Mouse (Mus musculus): ENCODE results near the gene Cdk14.

Cdk14 gene

DNA sequence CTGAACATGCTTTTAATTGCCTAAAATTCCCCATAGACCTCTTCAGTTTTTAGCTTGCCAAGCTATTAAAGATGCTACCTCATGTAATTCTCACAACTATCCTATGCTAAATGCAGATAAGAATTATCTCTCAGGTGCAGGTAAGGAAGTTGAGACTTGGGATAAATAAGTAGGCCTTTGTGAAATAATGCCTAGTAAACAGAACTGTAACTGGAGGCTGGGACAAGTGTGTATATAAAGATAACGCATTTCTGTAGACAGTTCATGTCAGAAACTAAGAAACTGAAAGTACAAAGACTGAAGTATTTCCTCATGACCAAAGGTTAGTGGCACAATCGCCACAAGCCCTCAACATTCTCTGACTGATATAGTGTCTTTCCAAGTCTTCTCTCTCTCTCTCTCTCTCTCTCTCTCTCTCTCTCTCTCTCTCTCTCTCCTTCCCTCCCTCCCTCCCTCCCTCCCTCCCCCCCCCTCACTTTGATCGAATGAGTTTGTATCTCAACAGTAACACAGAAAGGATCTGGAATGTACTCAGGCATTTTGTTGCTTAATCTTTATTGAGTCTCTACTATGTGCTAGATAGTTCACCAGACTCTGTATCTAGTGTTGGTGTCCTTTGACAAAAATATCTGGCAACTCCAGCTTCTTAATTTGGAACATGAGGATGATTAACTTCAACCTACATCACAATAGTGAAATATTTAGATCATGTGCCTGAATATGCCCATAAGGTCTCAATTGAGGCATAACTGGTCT is 233.9 kb downstream of the Cdk14 start:
- no peak for DNase-seq (ENCODE audit: low spot score in 2 of 2)

DNA sequence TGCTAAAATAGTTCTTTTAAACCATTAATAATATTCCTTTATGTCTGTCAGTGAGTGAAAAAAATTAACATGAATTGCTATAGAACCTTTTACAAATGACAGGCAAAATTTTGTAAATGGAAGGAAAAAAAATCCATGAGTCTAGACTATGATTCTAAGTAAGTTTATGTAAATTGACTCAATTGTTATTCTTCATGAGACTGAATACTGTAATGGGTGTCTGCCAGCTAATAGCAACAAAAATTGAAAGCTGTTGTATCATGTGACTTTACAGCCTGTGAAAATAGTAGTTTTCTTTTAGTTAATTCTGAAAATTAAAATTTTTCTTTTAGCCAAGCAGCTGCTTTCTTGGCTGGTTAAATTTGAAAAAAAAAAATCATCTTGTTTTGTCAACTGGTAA is 234.6 kb downstream of the Cdk14 start:
- no peak for DNase-seq (ENCODE audit: low spot score in 2 of 2)

DNA sequence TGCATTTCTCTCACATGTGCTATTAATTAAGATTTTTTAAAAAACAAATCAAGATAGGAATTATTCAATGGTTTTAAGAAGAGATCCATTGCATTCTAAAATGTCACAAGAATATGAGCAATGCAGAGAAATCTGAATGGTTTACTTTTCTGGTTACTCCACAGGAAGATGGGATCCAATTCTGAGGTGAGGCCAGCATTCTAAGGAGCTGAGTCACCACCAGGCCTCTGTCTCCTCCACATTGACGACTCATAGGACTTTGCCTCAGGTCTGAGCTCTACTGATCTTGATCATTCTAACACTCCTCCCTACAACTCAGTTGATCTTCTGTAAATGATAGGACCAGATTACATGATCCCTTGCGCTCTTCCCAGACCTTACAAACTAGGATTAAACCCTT is 239.4 kb downstream of the Cdk14 start:
- DNase-seq (ENCODE audit: low spot score in 2 of 2), result no peak

DNA sequence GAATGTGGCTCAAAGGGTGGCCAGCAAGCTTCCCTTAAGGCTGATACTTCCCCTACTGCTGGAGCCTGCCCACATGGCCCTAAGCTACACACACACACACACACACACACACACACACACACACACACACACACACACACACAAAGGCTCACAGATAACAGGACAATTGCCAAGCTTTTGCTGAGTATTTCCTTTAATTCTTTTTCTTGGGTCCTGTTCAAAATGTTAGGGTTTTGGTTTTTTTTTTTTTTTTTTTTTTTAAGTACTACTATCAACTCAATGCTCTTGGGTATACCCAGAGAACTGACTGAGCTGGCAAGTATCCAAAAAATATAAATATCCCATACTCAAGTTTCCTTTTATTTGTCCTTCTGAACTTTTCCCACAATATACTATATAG is 239.8 kb downstream of the Cdk14 start:
- no peak for DNase-seq (ENCODE audit: low spot score in 2 of 2)

DNA sequence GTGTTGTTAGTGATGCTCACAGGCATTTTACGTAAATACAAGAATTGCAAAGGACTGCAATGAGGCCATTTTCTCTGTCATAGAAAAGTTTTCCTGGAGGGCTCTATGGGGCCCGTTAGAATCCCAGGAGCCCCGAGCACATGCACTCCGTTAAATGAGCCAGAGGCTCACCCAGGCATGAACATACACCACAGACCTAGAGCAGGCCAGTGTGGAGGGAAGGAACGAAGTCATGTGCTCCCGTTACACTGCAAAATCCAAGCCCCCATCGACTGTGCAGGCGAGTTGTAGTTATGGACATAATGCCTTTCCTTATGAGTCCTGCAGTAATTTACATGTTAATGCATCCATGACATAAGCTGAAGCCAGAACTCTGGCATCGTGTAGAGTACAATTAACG is 244.1 kb downstream of the Cdk14 start:
- no peak for DNase-seq (ENCODE audit: low spot score in 2 of 2)

DNA sequence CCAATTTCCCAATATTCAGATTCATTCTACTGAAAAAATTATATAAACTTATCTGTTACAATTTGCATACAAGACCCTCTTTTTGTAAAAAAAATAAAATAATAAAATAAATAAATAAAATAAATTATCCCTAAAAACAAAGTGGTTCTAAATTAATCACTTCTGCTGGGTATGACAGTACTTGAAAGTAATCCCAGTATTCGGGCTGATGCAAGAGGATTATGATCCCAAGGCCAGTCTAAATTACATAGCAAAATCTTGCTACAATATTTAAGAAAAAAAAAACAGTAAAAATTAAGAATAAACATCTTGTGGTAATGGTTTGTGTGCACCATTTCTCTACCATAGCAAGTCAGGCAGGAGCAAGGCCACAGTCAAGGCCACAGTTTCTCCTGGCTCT is 244.5 kb downstream of the Cdk14 start:
- DNase-seq (ENCODE audit: low spot score in 2 of 2), result no peak

DNA sequence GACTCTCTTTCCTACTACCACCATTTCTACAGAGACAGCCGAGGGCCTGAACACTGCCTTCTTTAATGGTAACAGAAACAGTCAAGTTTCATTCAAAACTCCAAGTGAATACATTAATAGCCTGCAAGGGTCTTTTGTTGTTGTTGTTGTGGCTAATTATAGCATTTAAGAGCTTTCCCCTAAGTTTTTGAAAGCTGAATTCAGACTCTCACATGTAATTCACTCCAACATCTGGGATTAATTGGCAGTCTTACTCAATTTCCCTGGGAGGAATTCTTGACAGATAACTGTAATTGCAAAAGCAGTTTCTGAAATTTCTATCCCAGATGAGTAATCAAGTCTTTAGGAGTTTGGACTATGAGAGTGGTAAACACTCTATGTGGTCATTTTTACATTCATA is 245.0 kb downstream of the Cdk14 start:
- no peak for DNase-seq (ENCODE audit: low spot score in 2 of 2)

DNA sequence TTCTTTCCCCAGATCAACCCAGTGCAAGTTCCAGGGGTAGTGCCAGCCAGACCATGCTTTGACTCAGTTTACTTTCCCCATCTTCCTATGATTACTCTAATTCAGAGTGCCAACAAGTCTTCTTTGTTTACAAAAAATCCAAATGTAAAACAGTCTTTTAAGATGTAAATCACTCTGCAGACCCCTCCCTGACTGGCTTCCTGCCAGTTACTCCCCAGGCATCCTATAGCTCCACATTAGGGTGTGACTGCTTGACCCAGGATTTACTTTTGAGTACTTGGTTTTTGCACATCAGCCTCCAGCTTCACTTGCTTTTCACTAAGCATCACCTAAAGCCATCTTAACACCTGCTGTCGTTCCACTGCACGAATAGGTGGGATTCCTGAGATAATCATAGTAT is 254.0 kb downstream of the Cdk14 start:
- no peak for DNase-seq (ENCODE audit: low spot score in 2 of 2)

DNA sequence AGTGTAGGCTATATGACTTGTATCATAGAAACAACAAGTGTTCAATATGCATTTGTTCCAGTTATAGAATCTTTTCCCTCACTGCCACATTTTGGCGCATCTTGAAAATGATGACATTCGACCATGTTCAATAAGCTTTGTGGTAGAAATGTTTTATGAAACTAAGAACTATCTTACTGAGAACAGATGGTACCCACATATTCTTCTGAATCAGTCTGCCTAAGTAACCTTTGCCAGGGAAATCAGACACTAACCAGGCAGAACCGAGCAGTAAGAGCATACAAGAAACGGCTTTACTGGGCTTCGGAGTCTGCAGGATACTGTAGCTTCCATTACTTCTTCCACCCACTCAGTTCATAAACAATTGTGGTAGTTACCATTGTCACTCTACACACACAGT is 255.8 kb downstream of the Cdk14 start:
- DNase-seq (ENCODE audit: low spot score in 2 of 2), result no peak

DNA sequence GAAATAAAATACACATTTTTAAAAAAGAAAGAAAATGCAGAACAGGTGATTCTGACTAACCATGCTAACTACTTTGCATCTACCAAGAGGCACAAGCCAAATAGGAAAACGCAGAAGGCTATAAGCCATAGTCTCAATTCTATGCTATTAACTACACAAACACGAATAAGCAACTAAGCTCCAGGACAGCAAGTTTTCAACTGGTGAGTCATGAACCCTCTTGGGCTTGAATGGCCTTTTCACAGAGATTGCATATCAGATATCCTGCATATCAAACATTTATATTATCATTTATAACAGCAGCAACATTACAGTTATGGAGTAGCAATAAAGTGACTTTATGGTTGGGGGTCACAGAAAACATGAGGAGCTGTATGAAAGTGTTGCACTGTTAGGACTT is 256.3 kb downstream of the Cdk14 start:
- DNase-seq (ENCODE audit: low spot score in 2 of 2), result no peak

DNA sequence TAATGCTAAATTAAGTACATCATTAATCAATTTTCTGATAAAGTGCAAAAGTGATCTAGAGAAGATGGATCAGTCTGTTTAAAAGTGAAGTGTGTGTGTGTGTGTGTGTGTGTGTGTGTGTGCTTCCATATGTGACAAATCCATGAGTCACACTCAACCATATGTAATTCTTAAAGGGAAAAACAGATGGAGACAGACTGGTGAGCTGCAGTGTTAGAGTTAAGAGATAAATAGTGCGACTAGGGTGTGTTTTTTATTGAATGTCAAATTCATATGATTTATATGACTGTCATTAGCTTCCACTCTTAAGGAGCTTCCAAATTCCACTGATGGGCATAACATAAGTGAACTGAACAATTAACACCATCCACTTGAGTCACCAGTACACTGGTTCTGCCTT is 260.6 kb downstream of the Cdk14 start:
- DNase-seq (ENCODE audit: low spot score in 2 of 2), result no peak

DNA sequence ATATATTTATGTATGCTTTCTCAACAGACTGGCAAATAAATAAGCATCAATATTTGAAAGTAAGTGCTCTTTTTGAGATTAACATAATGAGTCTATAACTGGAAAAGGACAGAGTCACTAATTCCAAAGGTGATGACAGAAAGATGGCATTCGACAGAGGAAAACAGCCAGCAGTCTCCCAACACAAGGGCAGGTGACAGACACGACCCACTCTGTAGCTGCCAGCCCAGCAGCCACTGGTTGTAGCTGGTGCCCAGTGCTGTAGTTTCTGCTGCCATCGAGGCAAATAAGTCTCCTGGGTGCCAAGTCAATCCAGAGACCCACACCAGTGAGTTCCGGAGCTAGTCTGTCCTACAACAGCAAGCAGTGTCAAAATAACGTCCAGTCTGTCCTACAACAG is 280.3 kb downstream of the Cdk14 start:
- no peak for DNase-seq (ENCODE audit: low spot score in 2 of 2)

DNA sequence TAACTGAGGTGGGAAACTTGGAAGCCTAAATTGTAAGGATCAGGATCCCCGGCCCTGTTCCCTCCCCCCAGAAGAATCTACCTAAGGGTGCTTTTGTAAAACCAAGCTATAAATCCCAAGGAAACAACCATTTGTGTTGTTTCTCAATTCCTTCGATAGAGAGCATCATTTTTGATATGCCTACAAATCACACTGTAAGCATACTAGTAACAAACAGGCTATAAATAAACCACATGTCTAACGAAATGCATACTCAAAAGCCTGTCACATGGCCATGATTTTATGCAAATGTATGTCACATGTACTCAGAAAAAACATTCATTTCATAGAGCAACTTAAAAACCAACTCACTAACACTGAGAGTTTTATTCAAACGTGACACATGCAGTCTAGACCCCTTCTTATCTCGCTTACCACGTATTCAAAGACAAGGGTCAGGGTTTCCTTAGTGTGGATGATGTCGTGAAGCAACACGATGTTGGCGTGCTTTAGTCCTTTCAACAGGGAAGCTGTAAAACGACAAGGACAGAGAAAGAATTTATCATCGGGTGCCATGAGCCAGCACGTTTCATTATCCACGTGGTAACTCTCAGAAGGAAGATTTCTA is 285.1 kb downstream of the Cdk14 start:
- no peak for DNase-seq (ENCODE audit: low spot score in 2 of 2)

DNA sequence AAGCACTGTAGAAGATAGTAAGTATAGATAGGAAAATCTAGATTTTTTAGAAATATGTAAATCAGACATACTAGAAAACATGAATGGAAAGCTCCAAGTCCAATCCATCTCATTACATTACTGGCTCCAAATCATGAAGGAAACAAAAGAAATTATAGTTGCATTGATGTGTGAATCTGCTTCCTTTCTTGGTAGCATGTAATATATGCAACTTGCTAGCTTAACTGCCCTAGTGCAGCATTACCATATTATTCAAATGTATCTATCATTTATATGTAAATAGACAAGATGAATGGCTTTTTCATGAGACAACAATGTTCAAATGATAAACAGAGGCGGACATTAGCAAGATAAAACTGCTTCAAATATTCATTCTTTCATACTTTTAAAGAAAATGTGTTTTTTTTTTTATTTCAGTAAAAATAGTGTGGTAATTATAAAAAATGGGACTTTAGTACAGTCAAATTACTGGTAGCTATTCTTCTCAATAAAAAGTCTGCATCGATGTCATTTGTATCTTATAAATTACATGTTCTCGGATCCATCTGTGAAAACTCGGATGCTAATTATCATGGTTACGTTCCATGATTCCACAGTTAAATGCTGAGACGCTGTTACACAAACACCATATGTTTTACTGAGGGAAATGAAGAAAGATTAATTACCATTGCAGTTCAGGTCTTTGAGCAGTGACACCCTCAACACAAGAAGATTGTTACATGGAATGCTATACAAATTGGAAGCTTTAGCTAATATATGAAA is 285.8 kb downstream of the Cdk14 start:
- no peak for DNase-seq (ENCODE audit: low spot score in 2 of 2)

DNA sequence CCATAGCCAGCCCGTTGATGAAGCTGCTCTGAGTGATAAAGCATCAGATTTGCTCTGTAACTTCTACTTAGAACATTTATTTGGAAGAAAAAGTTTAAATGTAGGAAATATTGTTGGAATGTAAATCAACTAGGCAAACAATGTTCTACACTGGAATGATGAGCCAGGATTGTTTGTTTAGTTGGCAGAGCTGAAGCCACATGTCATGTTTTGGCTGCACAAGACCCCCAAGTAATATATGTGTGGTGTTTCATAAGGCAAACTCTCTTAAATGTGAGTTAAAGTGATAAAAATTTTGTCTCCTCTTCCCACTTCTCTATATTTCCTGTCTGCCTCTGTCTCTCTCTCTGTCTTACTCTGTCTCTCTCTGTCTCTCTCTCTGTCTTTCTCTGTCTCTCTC is 291.3 kb downstream of the Cdk14 start:
- DNase-seq (ENCODE audit: low spot score in 2 of 2), result no peak

DNA sequence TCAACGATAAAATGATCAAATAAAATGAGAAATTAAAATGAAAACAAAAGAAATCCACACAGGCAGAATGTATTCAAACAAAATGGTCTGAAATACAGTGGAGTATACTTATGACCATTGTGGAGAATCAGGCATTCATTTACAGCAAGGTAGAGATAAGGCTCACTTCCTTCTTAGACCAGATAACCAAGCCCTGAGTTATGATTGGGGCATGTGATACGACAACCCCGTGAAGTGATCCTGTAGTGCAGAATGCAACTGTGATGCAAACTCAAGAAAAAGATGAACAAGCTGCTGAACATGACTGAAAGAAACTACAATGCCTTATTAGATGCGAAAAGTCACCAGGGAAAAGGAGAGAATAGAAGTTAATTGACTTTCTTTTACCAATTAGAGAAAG is 295.5 kb downstream of the Cdk14 start:
- no peak for DNase-seq (ENCODE audit: low spot score in 2 of 2)

DNA sequence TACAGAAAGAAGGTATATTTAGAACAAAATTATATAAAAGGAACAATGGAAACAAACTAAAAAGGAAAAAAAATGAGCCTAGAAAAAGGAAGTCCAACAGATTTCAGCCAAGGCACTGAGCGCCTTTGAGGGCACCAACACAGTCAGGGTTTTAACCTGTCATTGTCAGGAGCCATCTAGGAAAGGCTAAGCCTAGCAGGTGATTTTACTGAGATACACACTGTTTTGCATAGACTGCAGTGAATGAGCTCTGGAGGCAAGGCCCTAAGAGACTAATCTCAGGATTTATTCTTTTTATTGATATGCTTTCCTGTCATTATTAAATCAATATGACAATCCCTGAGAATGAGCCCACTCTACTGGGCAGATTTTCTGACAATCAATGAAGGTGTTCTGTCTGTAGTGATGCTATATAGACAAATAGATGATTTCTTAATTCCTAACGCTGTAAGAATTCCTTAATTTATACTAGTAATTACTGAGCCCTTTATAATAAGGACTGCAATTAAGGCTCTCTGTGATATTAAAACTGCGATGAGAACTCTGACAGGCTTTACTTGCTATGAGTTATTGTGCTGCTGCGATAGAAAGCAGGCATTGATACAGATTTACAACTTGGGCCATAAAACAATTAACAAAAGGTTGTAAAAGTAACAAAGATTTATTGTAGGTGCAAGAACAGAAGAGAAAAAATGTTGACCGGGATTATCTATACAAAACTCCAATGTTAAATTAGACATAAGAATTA is 303.2 kb downstream of the Cdk14 start:
- DNase-seq (ENCODE audit: low spot score in 2 of 2), result no peak

DNA sequence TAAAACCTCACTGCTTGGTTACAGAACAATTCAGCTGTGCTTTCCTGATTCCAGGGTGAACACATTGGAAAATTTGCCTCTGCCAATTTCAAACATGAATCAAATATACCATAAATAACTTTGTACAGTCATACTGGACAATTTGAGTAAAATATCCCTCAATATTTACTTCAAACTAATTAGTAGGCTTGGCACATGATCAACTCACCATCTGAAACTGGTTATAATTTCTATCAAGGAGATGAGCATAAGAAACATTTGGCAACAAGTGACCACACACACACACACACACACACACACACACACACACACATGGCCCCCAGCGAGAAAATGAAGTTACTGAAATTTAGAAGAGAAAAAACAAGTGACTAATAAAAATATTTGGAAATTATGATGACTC is 304.6 kb downstream of the Cdk14 start:
- DNase-seq (ENCODE audit: low spot score in 2 of 2), result no peak

DNA sequence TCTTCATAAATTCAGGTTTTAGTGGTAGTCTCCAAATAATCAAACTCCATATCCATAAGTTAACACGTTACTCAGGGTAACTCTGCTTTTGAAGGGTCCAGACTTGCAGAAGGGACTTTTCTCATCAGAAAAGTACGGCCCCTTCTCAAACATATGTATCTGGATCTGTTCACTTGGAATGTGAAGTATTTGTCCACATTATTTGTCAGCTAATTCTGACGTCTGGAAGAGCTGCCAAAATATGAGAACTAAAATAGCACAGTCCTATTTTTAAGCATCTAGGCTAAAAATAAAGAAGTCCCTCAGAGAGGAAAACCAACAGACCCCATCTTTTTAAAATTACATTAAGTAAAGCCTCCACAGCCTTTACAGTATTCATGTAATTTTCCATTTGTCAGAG is 310.5 kb downstream of the Cdk14 start:
- no peak for DNase-seq (ENCODE audit: low spot score in 2 of 2)

DNA sequence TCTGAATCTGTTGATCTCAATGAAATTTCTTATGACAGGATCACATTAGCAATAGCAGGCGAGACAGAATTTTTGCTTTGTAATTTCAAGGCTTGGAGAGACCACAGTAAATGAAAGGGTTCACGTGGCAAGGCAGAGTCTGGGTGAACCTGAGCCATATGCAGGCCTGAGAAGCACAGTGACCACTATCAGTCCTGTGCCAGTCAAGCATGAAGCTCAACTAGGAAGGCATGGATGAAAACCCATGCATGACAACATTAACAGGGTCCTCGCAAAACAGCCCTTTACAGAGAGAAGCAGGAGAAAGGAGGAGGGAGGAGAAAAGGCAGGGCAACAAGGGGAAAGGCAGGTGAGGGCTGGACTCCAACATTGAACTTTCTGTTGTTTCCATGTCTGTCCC is 311.1 kb downstream of the Cdk14 start:
- no peak for DNase-seq (ENCODE audit: low spot score in 2 of 2)

DNA sequence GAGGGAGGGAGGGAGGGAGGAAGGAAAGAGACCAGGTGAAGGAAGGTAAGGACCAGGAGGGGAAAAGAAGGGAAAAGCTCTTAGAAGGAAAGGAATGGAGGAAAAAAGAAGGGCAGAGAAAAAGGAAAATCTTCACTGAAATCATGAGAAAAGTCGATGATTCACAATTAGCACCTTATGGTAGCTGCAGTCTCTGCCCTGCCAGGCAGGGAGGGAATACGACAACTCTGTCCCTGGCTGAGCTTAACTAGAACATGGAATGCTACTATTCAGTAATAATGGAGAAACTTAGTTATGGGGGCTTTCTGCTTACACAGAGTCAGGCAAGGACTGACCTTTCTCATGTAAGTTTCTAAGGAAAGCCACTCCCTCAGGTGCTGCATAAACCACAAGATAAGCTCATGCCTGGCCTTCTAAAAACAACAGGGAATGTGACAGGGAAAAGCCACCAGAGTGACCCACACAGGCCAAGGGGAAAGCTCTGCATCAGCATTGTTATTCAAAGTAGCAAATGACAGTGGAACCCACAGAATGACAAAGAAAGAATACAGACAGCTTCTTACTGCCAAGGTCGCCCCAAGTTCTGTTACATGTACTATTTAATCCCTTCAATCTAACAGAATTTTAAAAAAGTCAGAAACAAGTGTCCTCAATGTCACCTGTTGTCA is 323.7 kb downstream of the Cdk14 start:
- no peak for DNase-seq (ENCODE audit: low spot score in 2 of 2)

DNA sequence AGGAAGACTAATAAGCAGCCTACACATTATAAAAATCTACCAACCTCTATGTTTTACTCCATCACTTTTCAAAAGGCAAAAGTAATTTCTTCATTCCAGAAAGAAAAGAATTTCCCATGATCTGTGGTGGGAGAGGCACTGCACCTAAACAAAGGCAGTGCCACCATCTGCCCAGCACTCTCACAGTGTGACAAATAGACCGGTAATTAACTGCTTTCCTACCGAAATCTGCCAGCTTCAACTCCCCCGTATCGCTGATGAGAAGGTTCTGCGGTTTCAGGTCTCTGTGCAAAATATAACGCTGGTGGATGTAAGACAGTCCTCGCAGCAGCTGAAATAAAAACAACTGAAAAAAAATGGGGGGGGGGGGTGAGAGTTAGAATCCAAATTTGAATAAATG is 327.4 kb downstream of the Cdk14 start:
- DNase-seq (ENCODE audit: low spot score in 2 of 2), result no peak
